Mouse (Mus musculus): ENCODE results near the gene Slc22a21. TPM values are rescaled to one million over a fixed set of nuclear protein-coding genes. Genes with fewer than 3 reads are reported as not detected.
A peak's percentile ranks its signal among the peaks of the same experiment; 100 is the strongest.
"Not testable (repeated sequence)": the region's sequence is repeated elsewhere in the genome, so short reads cannot be mapped to it uniquely, and the experiment has no call there.

Slc22a21 gene
- polyA plus RNA-seq, 1 experiment from 2014 or later, result 5.8 TPM

DNA sequence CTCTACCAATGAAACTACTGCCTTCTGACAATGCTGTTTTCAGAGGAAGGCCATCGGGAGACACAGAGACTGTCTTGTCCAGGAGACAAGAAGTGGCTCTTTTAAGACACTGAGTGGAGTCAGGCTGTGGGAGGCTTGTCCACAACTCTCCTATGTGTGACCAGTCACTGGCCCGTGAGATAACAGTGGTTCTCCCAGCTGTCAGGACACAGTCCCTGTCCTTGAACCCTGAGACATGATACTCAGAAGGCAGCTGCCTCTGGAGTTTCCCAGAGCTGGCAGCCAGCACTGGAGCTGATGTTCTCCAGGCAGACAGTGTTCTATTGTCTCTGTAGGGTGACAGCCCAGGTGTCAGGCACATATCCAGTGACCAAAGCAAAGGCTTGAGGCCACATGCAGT is 17.5 kb upstream of the Slc22a21 start:
- DNase-seq (no peak), ATAC-seq (ENCODE audit: insufficient read depth) (no peak)
- no peak overlapping the region for H3K4me3 ChIP-seq (ENCODE audit: low read depth, low read length)
- no peaks in the 10 kb centered on the region for H3K27me3 ChIP-seq (ENCODE audit: insufficient read depth, low read length)
- WGBS, result 73% methylated on average over 2 of the region's 2 CpGs
- no peak overlapping the region for H3K9ac ChIP-seq
- H3K4me1 ChIP-seq (ENCODE audit: insufficient read depth), result no peaks in the 10 kb centered on the region
- H3K36me3 ChIP-seq (ENCODE audit: insufficient read depth), result no peaks in the 10 kb centered on the region
- no peak overlapping the region for H3K27ac ChIP-seq (ENCODE audit: low read depth)
- H3K4me2 ChIP-seq, result no peak overlapping the region
- no peak for TF ChIP-seq CTCF (IDR thresholded peaks at IDR 0.05; ENCODE audit: low read depth)
- no peaks in the 10 kb centered on the region for H3K9me3 ChIP-seq (ENCODE audit: low read depth, low read length)

DNA sequence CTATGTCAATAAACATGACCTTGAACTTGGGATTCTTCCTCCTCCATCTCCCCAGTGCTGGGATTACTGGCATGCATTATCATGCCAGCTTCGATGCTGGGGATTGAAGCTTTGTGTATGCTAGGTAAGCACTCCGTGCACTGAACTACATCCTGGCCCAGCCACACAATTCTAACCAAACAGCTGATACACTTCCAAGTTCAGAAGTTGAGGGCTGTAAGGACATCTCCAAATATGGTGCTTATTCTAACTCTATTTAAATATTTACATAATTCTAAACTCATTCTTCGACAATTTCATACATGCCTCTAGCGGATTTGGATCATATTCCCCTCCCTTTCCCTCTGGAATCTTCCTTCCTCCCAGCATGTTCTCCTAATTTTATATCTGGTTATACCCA is 12.1 kb upstream of the Slc22a21 start:
- DNase-seq, result peak; percentile 15
- H3K9ac ChIP-seq, result no peak overlapping the region
- H3K27me3 ChIP-seq (ENCODE audit: insufficient read depth, low read length), result no peaks in the 10 kb centered on the region
- WGBS, result 28% methylated on average over 4 of the region's 4 CpGs
- no peaks in the 10 kb centered on the region for H3K9me3 ChIP-seq (ENCODE audit: low read depth, low read length)
- H3K4me2 ChIP-seq, result no peak overlapping the region
- no peaks in the 10 kb centered on the region for H3K36me3 ChIP-seq (ENCODE audit: insufficient read depth)
- H3K4me1 ChIP-seq (ENCODE audit: insufficient read depth), result no peaks in the 10 kb centered on the region
- no peak overlapping the region for H3K4me3 ChIP-seq (ENCODE audit: low read depth, low read length)
- no peak for TF ChIP-seq CTCF (IDR thresholded peaks at IDR 0.05; ENCODE audit: low read depth)
- no peak overlapping the region for H3K27ac ChIP-seq (ENCODE audit: low read depth)
- ATAC-seq (ENCODE audit: insufficient read depth), result no peak

GRCm38 (mm10) chr11:53989232-53989631 is 9.1 kb upstream of the Slc22a21 start:
- Histone ChIP-seq H3K27me3 (ENCODE audit: insufficient read depth, low read length) (no peaks in the 10 kb centered on the region), H3K4me3 (ENCODE audit: low read depth, low read length) (no peak overlapping the region), H3K9ac (no peak overlapping the region), H3K36me3 (ENCODE audit: insufficient read depth) (no peaks in the 10 kb centered on the region), H3K4me1 (ENCODE audit: insufficient read depth) (no peaks in the 10 kb centered on the region), H3K27ac (ENCODE audit: low read depth) (no peak overlapping the region), H3K9me3 (ENCODE audit: low read depth, low read length) (no peaks in the 10 kb centered on the region), H3K4me2 (no peak overlapping the region)
- peak; percentile 28; the same call in 1 of the 2 replicates for TF ChIP-seq CTCF (IDR thresholded peaks at IDR 0.05; ENCODE audit: low read depth)
- DNase-seq (peak; percentile 9), ATAC-seq (ENCODE audit: insufficient read depth) (no peak)
- 57% methylated on average over 1 of the region's 1 CpGs for WGBS

- Histone ChIP-seq H3K9ac (no peak overlapping the region), H3K36me3 (ENCODE audit: insufficient read depth) (no peaks in the 10 kb centered on the region), H3K4me2 (no peak overlapping the region), H3K9me3 (ENCODE audit: low read depth, low read length) (no peaks in the 10 kb centered on the region), H3K27ac (ENCODE audit: low read depth) (no peak overlapping the region), H3K4me3 (ENCODE audit: low read depth, low read length) (no peak overlapping the region), H3K27me3 (ENCODE audit: insufficient read depth, low read length) (no peaks in the 10 kb centered on the region), H3K4me1 (ENCODE audit: insufficient read depth) (no peaks in the 10 kb centered on the region)
- no peak for ATAC-seq (ENCODE audit: insufficient read depth)
- DNase-seq, result no peak
- TF ChIP-seq CTCF (IDR thresholded peaks at IDR 0.05; ENCODE audit: low read depth), result no peak
- 50% methylated on average over 4 of the region's 4 CpGs for WGBS
Observed at GRCm38 (mm10) chr11:53988081-53988480, 7.9 kb upstream of the Slc22a21 start.

GRCm38 (mm10) chr11:53981396-53981795 is 1.3 kb upstream of the Slc22a21 start:
- Histone ChIP-seq H3K9ac (no peak overlapping the region), H3K36me3 (ENCODE audit: insufficient read depth) (no peaks in the 10 kb centered on the region), H3K4me1 (ENCODE audit: insufficient read depth) (no peaks in the 10 kb centered on the region), H3K4me3 (ENCODE audit: low read depth, low read length) (no peak overlapping the region), H3K27ac (ENCODE audit: low read depth) (no peak overlapping the region), H3K4me2 (no peak overlapping the region), H3K27me3 (ENCODE audit: insufficient read depth, low read length) (no peaks in the 10 kb centered on the region), H3K9me3 (ENCODE audit: low read depth, low read length) (no peaks in the 10 kb centered on the region)
- ATAC-seq (ENCODE audit: insufficient read depth), result no peak
- no peak for DNase-seq
- WGBS, result 73% methylated on average over 4 of the region's 4 CpGs
- no peak for TF ChIP-seq CTCF (IDR thresholded peaks at IDR 0.05; ENCODE audit: low read depth)

- not testable (repeated sequence) for ATAC-seq (ENCODE audit: insufficient read depth); H3K4me1 ChIP-seq (ENCODE audit: insufficient read depth); H3K9me3 ChIP-seq (ENCODE audit: low read depth, low read length); H3K36me3 ChIP-seq (ENCODE audit: insufficient read depth); H3K27ac ChIP-seq (ENCODE audit: low read depth); H3K27me3 ChIP-seq (ENCODE audit: insufficient read depth, low read length)
- DNase-seq, result peak; percentile 40
- Histone ChIP-seq H3K4me3 (ENCODE audit: low read depth, low read length) (peak overlapping the region; percentile 58), H3K9ac (peak overlapping the region; percentile 61), H3K4me2 (peak overlapping the region; percentile 92)
- 2% methylated on average over 23 of the region's 23 CpGs for WGBS
Observed at GRCm38 (mm10) chr11:53979456-53979787, 710 bp downstream of the Slc22a21 start.

GRCm38 (mm10) chr11:53977672-53978071 is 2.5 kb downstream of the Slc22a21 start:
- ATAC-seq (ENCODE audit: insufficient read depth) (no peak), DNase-seq (peak; percentile 9)
- Histone ChIP-seq H3K9ac (no peak overlapping the region), H3K36me3 (ENCODE audit: insufficient read depth) (no peaks in the 10 kb centered on the region), H3K4me3 (ENCODE audit: low read depth, low read length) (no peak overlapping the region), H3K9me3 (ENCODE audit: low read depth, low read length) (no peaks in the 10 kb centered on the region), H3K27me3 (ENCODE audit: insufficient read depth, low read length) (no peaks in the 10 kb centered on the region), H3K4me2 (no peak overlapping the region), H3K4me1 (ENCODE audit: insufficient read depth) (no peaks in the 10 kb centered on the region), H3K27ac (ENCODE audit: low read depth) (no peak overlapping the region)
- TF ChIP-seq CTCF (IDR thresholded peaks at IDR 0.05; ENCODE audit: low read depth), result no peak; the same call in 1 of the 2 replicates
- WGBS, result 71% methylated on average over 3 of the region's 3 CpGs

- H3K4me3 ChIP-seq (ENCODE audit: low read depth, low read length), result no peak overlapping the region
- ATAC-seq (ENCODE audit: insufficient read depth) (no peak), DNase-seq (no peak)
- no peaks in the 10 kb centered on the region for H3K4me1 ChIP-seq (ENCODE audit: insufficient read depth)
- no peak overlapping the region for H3K9ac ChIP-seq
- no peak overlapping the region for H3K27ac ChIP-seq (ENCODE audit: low read depth)
- H3K9me3 ChIP-seq (ENCODE audit: low read depth, low read length), result no peaks in the 10 kb centered on the region
- H3K36me3 ChIP-seq (ENCODE audit: insufficient read depth), result no peaks in the 10 kb centered on the region
- H3K4me2 ChIP-seq, result no peak overlapping the region
- no peaks in the 10 kb centered on the region for H3K27me3 ChIP-seq (ENCODE audit: insufficient read depth, low read length)
- no peak for TF ChIP-seq CTCF (IDR thresholded peaks at IDR 0.05; ENCODE audit: low read depth)
Observed at GRCm38 (mm10) chr11:53975559-53975958, 4.6 kb downstream of the Slc22a21 start.
